Mouse (Mus musculus) embryonic facial prominence, embryonic 14.5 days (tissue): ENCODE data around the gene Rad51b. TPM values are rescaled to one million over a fixed set of nuclear protein-coding genes. Genes with fewer than 3 reads are reported as not detected.
A peak's percentile ranks its signal among the peaks of the same experiment; 100 is the strongest.

Experiments used
- ATAC-seq: fragments of 200-750 bp; cut with Nextera tagmentation; 2 replicates; pipeline ENCODE4 v1.8.0; 2017; ENCODE audit warnings: low read depth, moderate number of reproducible peaks, moderate TSS enrichment
- DNase-seq: peaks from one replicate; pipeline ENCODE4 v3.0.0-alpha.2; 2015; ENCODE audit warnings: low spot score
- H3K27ac ChIP-seq: fragments of 300-500 bp; sonication (generic); replicated peaks from 2 replicates; pipeline ENCODE4 v1.5.1; 2014; ENCODE audit warnings: low read depth, mild to moderate bottlenecking, low read length, moderate library complexity
- H3K27me3 ChIP-seq: fragments of 300-500 bp; sonication (generic); replicated peaks from 2 replicates; pipeline ENCODE4 v1.6.1; 2014; ENCODE audit warnings: low read length; ENCODE audit not compliant: control insufficient read depth, insufficient read depth
- H3K36me3 ChIP-seq: fragments of 300-500 bp; sonication (generic); 2 replicates; pipeline ENCODE4 v1.6.1; 2014; ENCODE audit warnings: low read length, mixed read lengths; ENCODE audit not compliant: control insufficient read depth, insufficient read depth
- H3K4me1 ChIP-seq: fragments of 300-500 bp; sonication (generic); 2 replicates; pipeline ENCODE4 v1.6.1; 2014; ENCODE audit warnings: antibody characterized with exemption, low read length; ENCODE audit not compliant: control insufficient read depth, insufficient read depth
- H3K4me2 ChIP-seq: fragments of 300-500 bp; sonication (generic); 2 replicates; pipeline ENCODE4 v1.6.1; 2014; ENCODE audit warnings: low read depth, mild to moderate bottlenecking, low read length, moderate library complexity, mixed read lengths
- H3K4me3 ChIP-seq: fragments of 300-500 bp; sonication (generic); 2 replicates; pipeline ENCODE4 v1.5.1; 2014; ENCODE audit warnings: low read depth, mild to moderate bottlenecking, low read length
- H3K9ac ChIP-seq: fragments of 300-500 bp; sonication (generic); 2 replicates; pipeline ENCODE4 v1.6.1; 2014; ENCODE audit warnings: low read depth, mild to moderate bottlenecking, low read length, moderate library complexity, mixed read lengths
- H3K9me3 ChIP-seq: fragments of 300-500 bp; sonication (generic); 2 replicates; pipeline ENCODE4 v1.6.1; 2016; ENCODE audit warnings: low read length; ENCODE audit not compliant: control insufficient read depth
- WGBS: fragments of 180-500 bp; shearing (Covaris S2); extraction: QIAGEN DNeasy Blood & Tissue Kit; methylation state at CpG from one replicate; pipeline ENCODE4 v1.1.7; 2014; 5-methylcytosine and 5-hydroxymethylcytosine counted together
- polyA plus RNA-seq: library from polyadenylated mRNA; unstranded; fragments of >200 nt; fragmentation: Nextera tagmentation; extraction: Ambion mirVana; gene quantifications from 2 replicates; pipeline ENCODE4 v1.2.1, GENCODE M21; 2014

Gene Rad51b
- polyA plus RNA-seq, 1 experiment from 2014 or later: 5.1 TPM

DNA sequence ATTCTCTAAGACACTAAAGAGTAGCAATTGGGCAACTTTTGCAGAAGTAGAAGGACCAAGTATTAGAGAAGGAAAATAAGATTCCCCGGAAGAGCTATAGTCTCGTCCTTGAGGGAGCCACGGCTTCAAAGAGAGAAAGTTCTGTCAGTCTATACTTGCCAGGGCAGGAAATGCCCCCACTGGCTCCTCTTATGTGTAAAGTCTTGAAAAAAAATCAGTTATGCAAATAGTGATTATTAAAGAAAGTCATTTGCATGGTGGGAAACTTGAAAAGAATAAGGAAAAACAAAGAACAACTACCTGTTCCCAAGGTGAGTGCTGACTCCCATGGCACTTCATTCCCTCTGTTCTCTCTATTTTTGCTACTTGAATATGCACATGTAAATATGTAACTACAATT is 140.5 kb downstream of the Rad51b start:
- Histone ChIP-seq H3K27me3 (no peaks in the 10 kb centered on the region), H3K4me3 (no peak overlapping the region), H3K4me1 (peaks cover 35% of the 10 kb centered on the region), H3K4me2 (no peak overlapping the region), H3K36me3 (no peaks in the 10 kb centered on the region), H3K9ac (no peak overlapping the region), H3K27ac (no peak overlapping the region), H3K9me3 (no peaks in the 10 kb centered on the region)
- WGBS: 57% methylated on average over 3 of the region's 3 CpGs
- no peak for ATAC-seq
- no peak for DNase-seq

DNA sequence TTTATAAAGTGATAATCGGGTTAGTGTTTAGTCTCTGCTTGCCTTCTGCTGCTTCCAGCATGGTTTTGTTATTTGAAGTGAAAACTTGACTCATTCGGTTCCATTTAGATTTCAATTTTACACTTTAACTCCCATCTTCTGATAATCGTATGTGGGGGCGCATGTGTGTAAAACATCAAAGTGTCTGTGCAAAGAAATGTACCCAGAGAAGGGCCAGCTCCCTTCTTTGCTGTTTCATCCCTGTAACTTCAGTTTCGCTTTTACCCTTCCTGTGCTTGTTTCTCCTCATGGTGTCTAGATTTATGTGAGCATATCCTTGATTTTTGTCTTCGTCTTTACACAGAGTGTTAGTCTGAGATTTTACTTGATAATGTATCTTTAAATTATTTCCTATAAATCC is 142.9 kb downstream of the Rad51b start:
- ATAC-seq: no peak
- WGBS: 85% methylated on average over 6 of the region's 6 CpGs
- H3K9ac ChIP-seq: no peak overlapping the region
- peaks cover 19% of the 10 kb centered on the region for H3K4me1 ChIP-seq
- no peak overlapping the region for H3K4me2 ChIP-seq
- no peak overlapping the region for H3K4me3 ChIP-seq
- no peaks in the 10 kb centered on the region for H3K27me3 ChIP-seq
- no peaks in the 10 kb centered on the region for H3K36me3 ChIP-seq
- no peak overlapping the region for H3K27ac ChIP-seq
- no peak for DNase-seq
- H3K9me3 ChIP-seq: no peaks in the 10 kb centered on the region

DNA sequence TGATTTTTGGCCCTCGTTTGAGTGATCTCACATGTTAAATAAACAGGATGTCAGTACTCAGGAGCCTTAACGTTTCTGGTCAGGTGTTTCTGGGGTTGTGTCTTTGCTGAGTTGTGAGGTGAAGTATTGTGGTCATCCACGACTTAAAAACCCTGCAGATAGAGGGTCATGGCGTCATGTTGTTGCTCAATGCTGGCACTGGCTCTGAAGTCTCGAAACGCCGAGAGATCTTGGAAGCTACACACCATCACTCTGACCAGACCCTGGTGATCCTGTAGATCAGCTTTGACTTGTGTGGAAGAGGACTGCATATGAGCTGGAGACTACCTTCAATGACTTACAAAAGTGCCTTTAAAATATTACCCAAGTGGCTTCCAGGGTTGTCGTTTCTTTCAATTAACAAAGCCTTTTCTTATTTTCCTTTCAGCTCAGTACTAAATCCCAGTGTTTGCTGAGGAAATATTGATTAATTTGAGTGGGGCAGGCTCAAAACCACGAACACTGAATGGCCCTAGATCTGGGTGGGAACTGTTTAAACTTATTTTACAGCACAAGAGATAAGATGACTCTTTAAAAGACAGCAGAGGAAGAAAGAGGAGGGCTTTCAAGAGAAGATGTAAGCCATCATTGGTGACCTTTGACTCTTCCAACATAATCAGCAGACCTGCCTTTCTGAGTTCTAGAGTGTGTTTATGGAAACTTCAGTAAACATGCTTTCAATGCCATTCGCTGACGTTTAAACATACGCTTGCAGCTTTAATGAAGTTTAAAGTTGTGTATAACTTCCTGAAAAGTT is 144.3 kb downstream of the Rad51b start:
- whole genome bisulfite sequencing: 64% methylated on average over 12 of the region's 12 CpGs
- Histone ChIP-seq H3K27ac (peak overlapping the region; percentile 44; the same call in 1 of the 2 replicates), H3K4me2 (no peak overlapping the region), H3K4me3 (no peak overlapping the region), H3K27me3 (no peaks in the 10 kb centered on the region), H3K9me3 (no peaks in the 10 kb centered on the region), H3K4me1 (peaks cover 15% of the 10 kb centered on the region; the same call in 1 of the 2 replicates), H3K9ac (no peak overlapping the region), H3K36me3 (no peaks in the 10 kb centered on the region)
- DNase-seq (no peak), ATAC-seq (no peak)

DNA sequence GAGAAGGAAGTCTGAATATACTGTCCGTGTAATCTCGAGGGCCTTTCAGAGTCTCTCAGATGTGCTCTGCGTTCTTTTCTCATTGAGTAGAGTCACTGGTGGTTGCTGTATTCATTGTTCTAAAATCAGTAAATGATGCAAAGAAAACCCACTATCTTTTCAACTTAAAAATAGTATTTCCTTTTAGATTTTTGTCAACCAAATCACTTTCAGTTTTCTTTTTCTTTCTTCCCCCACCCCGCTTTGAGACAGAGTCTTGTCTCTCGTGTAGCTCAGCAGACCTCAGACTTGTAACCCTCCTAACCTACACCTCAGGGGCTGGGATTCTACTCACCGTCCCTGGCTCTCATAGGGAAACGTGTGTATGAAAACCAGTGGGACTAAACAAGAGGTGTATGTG is 145.0 kb downstream of the Rad51b start:
- WGBS: 67% methylated on average over 7 of the region's 7 CpGs
- no peaks in the 10 kb centered on the region for H3K9me3 ChIP-seq
- DNase-seq: no peak
- H3K4me1 ChIP-seq: peaks cover 9% of the 10 kb centered on the region; the same call in 1 of the 2 replicates
- H3K4me3 ChIP-seq: no peak overlapping the region
- H3K4me2 ChIP-seq: no peak overlapping the region
- H3K9ac ChIP-seq: no peak overlapping the region
- H3K36me3 ChIP-seq: no peaks in the 10 kb centered on the region
- peak overlapping the region; percentile 28; the same call in 1 of the 2 replicates for H3K27ac ChIP-seq
- no peaks in the 10 kb centered on the region for H3K27me3 ChIP-seq
- no peak for ATAC-seq

DNA sequence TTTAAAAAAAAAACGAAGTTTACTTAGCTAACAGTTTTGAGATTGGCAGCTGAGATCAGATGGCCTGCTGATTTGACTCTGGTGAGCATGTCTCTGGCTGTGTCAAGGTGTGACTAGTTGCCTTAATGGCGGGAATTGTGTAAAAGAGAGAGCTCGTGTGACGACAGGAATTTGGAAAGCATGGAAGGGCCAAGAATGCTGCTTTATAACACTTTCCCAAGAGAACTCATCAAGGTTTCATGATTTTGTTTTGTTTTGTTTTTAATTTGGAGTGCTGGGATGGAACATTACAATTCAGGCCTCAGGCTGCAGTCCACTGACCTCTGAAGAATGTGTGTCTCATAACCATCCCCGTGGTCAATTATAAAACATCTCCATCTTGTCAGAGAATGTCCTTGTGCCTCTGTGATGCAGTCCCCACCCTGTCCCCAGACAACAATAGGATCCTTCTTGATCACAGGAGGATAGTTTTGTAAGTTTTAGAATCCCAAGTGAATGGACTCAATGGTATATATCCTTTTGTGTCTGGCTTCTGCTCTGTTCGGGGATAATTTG is 145.8 kb downstream of the Rad51b start:
- no peak overlapping the region for H3K27ac ChIP-seq
- DNase-seq: no peak
- H3K36me3 ChIP-seq: no peaks in the 10 kb centered on the region
- no peak for ATAC-seq
- H3K4me2 ChIP-seq: no peak overlapping the region
- peaks cover 8% of the 10 kb centered on the region; the same call in 1 of the 2 replicates for H3K4me1 ChIP-seq
- WGBS: 54% methylated on average over 6 of the region's 6 CpGs
- no peaks in the 10 kb centered on the region for H3K27me3 ChIP-seq
- no peaks in the 10 kb centered on the region for H3K9me3 ChIP-seq
- H3K4me3 ChIP-seq: no peak overlapping the region
- H3K9ac ChIP-seq: no peak overlapping the region

DNA sequence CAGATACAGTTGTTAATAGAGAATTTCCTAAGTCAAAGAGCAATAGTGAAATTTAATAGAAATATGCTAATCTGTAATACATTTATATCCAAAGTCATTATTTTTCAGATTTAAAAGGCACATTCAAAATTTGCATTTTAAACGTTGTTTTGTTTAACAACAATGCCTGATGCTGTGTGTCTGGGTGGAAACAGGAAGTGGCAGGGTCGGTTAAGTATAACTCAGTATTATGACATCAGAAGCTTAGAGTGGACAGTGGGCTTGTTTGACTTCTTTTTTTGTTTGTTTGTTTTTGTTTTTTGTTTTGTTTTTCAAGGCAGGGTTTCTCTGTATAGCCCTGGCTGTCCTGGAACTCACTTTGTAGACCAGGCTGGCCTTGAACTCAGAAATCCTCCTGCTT is 147.6 kb downstream of the Rad51b start:
- 66% methylated on average over 2 of the region's 2 CpGs for WGBS
- Histone ChIP-seq H3K36me3 (no peaks in the 10 kb centered on the region), H3K9ac (no peak overlapping the region), H3K4me3 (no peak overlapping the region), H3K4me2 (no peak overlapping the region), H3K27me3 (no peaks in the 10 kb centered on the region), H3K4me1 (peaks cover 8% of the 10 kb centered on the region; the same call in 1 of the 2 replicates), H3K9me3 (no peaks in the 10 kb centered on the region), H3K27ac (no peak overlapping the region)
- ATAC-seq (no peak), DNase-seq (no peak)

DNA sequence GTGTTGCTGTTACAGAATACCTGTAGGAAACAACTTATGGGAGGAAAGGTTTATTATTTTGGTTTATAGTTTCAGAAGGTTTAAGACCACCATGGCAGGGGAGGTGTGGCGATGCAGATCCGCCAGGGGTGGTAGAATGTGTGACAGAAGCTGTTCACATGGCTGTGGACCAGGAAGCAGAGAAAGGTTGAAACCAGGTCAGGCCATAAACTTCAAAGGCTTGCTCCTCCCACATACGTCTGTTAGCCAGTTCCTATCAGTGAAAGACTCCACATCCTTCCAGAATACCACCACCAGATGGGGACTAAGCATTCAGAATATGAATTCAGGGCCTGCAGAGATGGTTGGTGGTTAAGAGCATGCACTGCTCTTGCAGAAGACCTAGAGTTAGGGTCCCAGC is 150.0 kb downstream of the Rad51b start:
- DNase-seq (no peak), ATAC-seq (no peak)
- no peak overlapping the region for H3K9ac ChIP-seq
- no peak overlapping the region for H3K4me3 ChIP-seq
- 81% methylated on average over 3 of the region's 3 CpGs for WGBS
- H3K36me3 ChIP-seq: no peaks in the 10 kb centered on the region
- no peaks in the 10 kb centered on the region for H3K27me3 ChIP-seq
- H3K9me3 ChIP-seq: no peaks in the 10 kb centered on the region
- no peak overlapping the region for H3K4me2 ChIP-seq
- peaks cover 3% of the 10 kb centered on the region; the same call in 1 of the 2 replicates for H3K4me1 ChIP-seq
- no peak overlapping the region for H3K27ac ChIP-seq

DNA sequence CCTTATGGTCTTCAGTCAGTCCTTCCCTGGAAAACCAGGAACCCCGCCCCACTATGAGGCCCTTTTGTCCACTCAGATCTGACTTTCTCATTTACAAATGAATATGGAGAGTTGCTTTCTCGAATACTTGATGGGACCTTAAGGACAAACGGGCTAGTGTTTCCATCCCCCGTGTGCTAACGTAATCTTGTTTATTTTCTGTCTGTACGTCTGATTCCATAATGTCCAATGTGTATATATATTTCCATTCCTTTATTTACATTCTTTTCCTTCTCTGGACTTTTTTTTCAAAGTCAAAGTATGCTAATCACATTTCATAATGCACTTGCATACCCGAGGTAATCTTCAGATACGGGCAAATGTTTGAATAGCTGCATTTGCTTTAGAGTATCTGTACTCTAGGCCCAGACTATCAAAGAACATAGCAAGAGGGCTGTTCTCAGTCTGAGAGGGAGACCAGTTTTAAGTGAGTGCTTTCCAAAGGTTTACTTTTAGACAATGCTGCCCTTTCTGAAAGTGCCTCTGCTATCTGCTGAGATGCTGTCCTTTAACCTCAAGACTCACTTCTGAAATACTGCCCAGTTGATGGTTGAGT is 152.8 kb downstream of the Rad51b start:
- no peaks in the 10 kb centered on the region for H3K27me3 ChIP-seq
- no peak overlapping the region for H3K4me2 ChIP-seq
- H3K27ac ChIP-seq: no peak overlapping the region
- ATAC-seq (no peak), DNase-seq (no peak)
- no peaks in the 10 kb centered on the region for H3K9me3 ChIP-seq
- no peak overlapping the region for H3K9ac ChIP-seq
- H3K36me3 ChIP-seq: no peaks in the 10 kb centered on the region
- H3K4me1 ChIP-seq: no peaks in the 10 kb centered on the region
- 64% methylated on average over 8 of the region's 8 CpGs for WGBS
- no peak overlapping the region for H3K4me3 ChIP-seq
